Mouse (Mus musculus) liver, embryonic 14.5 days (tissue): ENCODE measurements around the gene Pdzd3. TPM values are rescaled to one million over a fixed set of nuclear protein-coding genes. Genes with fewer than 3 reads are reported as not detected.

Source experiments
- ATAC-seq: fragments of 200-750 bp; cut with Nextera tagmentation; 2 replicates; pipeline ENCODE4 v1.8.0; 2017; ENCODE audit warnings: moderate number of reproducible peaks, mild to moderate bottlenecking, moderate library complexity; ENCODE audit not compliant: insufficient read depth
- DNase-seq, 3 experiments: peaks; one replicate each; pipeline ENCODE4 v3.0.0-alpha.2; 2012 to 2013; ENCODE audit warnings: low read depth in 3 of 3, low spot score in 3 of 3
- H3K27ac ChIP-seq: fragments of 300-500 bp; sonication (generic); 2 replicates; pipeline ENCODE4 v1.5.1; 2014; ENCODE audit warnings: moderate library complexity, mild to moderate bottlenecking, control low read depth, inconsistent platforms
- H3K27me3 ChIP-seq: fragments of 300-500 bp; sonication (generic); 2 replicates; pipeline ENCODE4 v1.6.1; 2014; ENCODE audit warnings: mild to moderate bottlenecking, low read length, moderate library complexity; ENCODE audit not compliant: control insufficient read depth, insufficient read depth
- H3K36me3 ChIP-seq: fragments of 300-500 bp; sonication (generic); replicated peaks from 2 replicates; pipeline ENCODE4 v1.6.1; 2014; ENCODE audit warnings: low read depth; ENCODE audit not compliant: control insufficient read depth, insufficient read depth
- H3K4me1 ChIP-seq, 2 experiments: fragments of 200-500 bp in 1 of 2; fragments of 300-500 bp in 1 of 2; sonication (generic) in 1 of 2; replicated peaks; 2 replicates each; pipeline ENCODE4 v1.6.1; 2012 to 2014; ENCODE audit warnings: antibody characterized with exemption in 1 of 2, inconsistent platforms in 1 of 2, low read length in 1 of 2; ENCODE audit not compliant: control insufficient read depth in 2 of 2, insufficient read depth in 2 of 2
- H3K4me2 ChIP-seq: fragments of 300-500 bp; sonication (generic); 2 replicates; pipeline ENCODE4 v1.6.1; 2014; ENCODE audit warnings: low read depth, mild to moderate bottlenecking, control low read depth, moderate library complexity
- H3K4me3 ChIP-seq, 2 experiments: fragments of 200-500 bp in 1 of 2; fragments of 300-500 bp in 1 of 2; sonication (generic) in 1 of 2; 2 replicates each; pipeline ENCODE4 v1.5.1; 2012 to 2014; ENCODE audit warnings: low read depth in 2 of 2, low read length in 2 of 2, mild to moderate bottlenecking in 2 of 2, control low read depth in 1 of 2, inconsistent platforms in 1 of 2, moderate library complexity in 1 of 2; ENCODE audit not compliant: insufficient read depth in 1 of 2
- H3K9ac ChIP-seq: fragments of 300-500 bp; sonication (generic); replicated peaks from 2 replicates; pipeline ENCODE4 v1.6.1; 2014; ENCODE audit warnings: mild to moderate bottlenecking, control low read depth, moderate library complexity
- H3K9me3 ChIP-seq: fragments of 300-500 bp; sonication (generic); 2 replicates; pipeline ENCODE4 v1.6.1; 2016; ENCODE audit warnings: low read length, mixed read lengths; ENCODE audit not compliant: control insufficient read depth
- CTCF ChIP-seq: IDR thresholded peaks from 2 replicates; pipeline ENCODE4 v1.5.1; 2016; ENCODE audit warnings: antibody characterized with exemption, low read depth, control low read depth
- EP300 ChIP-seq: IDR thresholded peaks from 2 replicates; pipeline ENCODE4 v1.6.1; 2016; ENCODE audit warnings: antibody characterized with exemption, low read depth
- WGBS: fragments of 180-500 bp; shearing (Covaris S2); extraction: QIAGEN DNeasy Blood & Tissue Kit; methylation state at CpG from one replicate; pipeline ENCODE4 v1.1.7; 2014; ENCODE audit not compliant: insufficient replicate concordance; 5-methylcytosine and 5-hydroxymethylcytosine counted together
- polyA plus RNA-seq, 2 experiments: library from polyadenylated mRNA; depleted of rRNA in 1 of 2; stranded (reverse) in 1 of 2; unstranded in 1 of 2; fragments of >200 nt; fragmentation: Nextera tagmentation in 1 of 2; extraction: Ambion mirVana in 1 of 2; gene quantifications; 2 replicates each; pipeline versions ENCODE4 v1.2.1 to v1.2.3; 2012 to 2014

Gene Pdzd3
- polyA plus RNA-seq, 2 experiments, result 0.02 to 0.08 TPM

DNA sequence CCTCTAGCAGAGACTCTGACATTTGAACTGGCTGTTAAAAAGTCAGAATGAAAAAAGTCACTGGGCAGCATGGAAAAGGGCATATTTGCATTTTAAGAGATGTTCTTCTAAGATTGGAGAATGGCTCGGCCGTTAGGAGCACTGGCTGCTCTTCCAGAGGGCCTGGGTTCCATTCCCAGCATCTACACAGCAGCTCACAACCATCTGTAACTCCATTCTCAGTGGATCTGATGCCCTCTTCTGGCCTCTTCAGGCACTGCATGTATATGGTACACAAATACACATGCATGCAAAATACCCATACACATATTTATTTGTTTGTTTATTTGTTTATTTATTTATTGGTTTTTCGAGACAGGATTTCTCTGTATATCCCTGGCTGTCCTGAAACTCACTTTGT is 17.8 kb upstream of the Pdzd3 start:
- H3K9ac ChIP-seq, result no peak overlapping the region
- peak; percentile 81 for TF ChIP-seq CTCF
- TF ChIP-seq EP300, result no peak
- 69% methylated on average over 3 of the region's 3 CpGs for WGBS
- DNase-seq (peak in 1 of 3 experiments; percentile 47), ATAC-seq (no peak)
- H3K4me1 ChIP-seq, result peaks cover 3 to 18% of the 10 kb centered on the region in 2 experiments; a peak in 2 of 4 replicates
- H3K4me3 ChIP-seq, result no peak overlapping the region
- no peaks in the 10 kb centered on the region for H3K27me3 ChIP-seq
- H3K9me3 ChIP-seq, result no peaks in the 10 kb centered on the region
- peaks cover 11% of the 10 kb centered on the region; the same call in 1 of the 2 replicates for H3K36me3 ChIP-seq
- H3K27ac ChIP-seq, result no peak overlapping the region
- no peak overlapping the region; the same call in 1 of the 2 replicates for H3K4me2 ChIP-seq

DNA sequence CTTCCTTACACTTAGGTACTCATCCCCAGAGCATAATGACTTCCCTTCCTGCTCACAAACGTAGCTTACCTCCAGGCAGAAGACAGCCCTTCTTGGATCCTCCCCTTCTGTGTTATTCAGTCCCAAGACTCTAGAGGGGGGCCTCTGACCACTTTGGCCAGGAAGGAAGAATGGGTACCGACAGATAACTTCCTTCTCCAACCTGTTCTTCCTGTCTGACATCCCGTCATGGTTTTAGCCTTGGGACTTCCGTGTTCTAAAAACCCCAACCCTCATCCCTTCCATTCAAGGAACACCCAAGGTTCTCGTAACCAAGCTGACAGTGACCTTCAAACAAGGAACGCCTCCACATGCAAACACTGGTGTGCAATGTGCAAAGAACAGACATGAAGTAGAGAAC is 17.2 kb upstream of the Pdzd3 start, which contains the start of gene Nlrx1:
Nlrx1 (minus strand) TSS at position 168 of the 400 bp plus-strand sequence.
- Histone ChIP-seq H3K36me3 (peaks cover 7% of the 10 kb centered on the region; the same call in 1 of the 2 replicates), H3K27ac (peak within 1 kb of the TSS; percentile 3; the same call in 1 of the 2 replicates), H3K4me1 (peaks cover 3 to 18% of the 10 kb centered on the region in 2 experiments; a peak in 2 of 4 replicates), H3K4me2 (peak within 1 kb of the TSS; percentile 72), H3K9me3 (no peaks in the 10 kb centered on the region), H3K9ac (peak within 1 kb of the TSS; percentile 75), H3K27me3 (no peaks in the 10 kb centered on the region), H3K4me3 (peak within 1 kb of the TSS; percentile 45 to 59)
- ATAC-seq, result peak; percentile 70
- 10% methylated on average over 6 of the region's 6 CpGs for WGBS
- DNase-seq, result peak in 1 of 3 experiments; percentile 66
- TF ChIP-seq EP300, result no peak
- no peak for TF ChIP-seq CTCF

DNA sequence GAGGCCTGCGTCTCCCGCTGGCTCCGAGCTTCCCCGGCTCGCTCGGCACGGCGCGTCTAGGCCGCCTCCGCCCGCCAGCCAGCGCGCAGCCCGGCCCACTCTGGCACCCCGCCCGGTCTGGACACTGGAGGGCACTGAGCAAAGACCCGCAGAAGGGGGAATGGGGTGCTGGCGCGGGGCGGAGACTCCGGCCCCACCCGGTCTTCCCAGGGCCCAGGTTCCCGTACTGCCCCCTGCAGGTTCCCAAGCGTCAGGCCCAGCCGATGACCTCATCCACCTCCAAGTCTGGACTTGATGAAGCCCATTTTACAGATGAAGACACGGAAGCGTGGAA is 16.7 kb upstream of the Pdzd3 start:
- peak; percentile 87 for TF ChIP-seq CTCF
- no peak for TF ChIP-seq EP300
- Histone ChIP-seq H3K9me3 (no peaks in the 10 kb centered on the region), H3K9ac (peak overlapping the region; percentile 75), H3K27ac (peak overlapping the region; percentile 3; the same call in 1 of the 2 replicates), H3K4me2 (peak overlapping the region; percentile 72), H3K4me3 (peak overlapping the region; percentile 45 to 59), H3K4me1 (peaks cover 3 to 18% of the 10 kb centered on the region in 2 experiments; a peak in 2 of 4 replicates), H3K36me3 (peaks cover 3% of the 10 kb centered on the region; the same call in 1 of the 2 replicates), H3K27me3 (no peaks in the 10 kb centered on the region)
- WGBS, result 1% methylated on average over 28 of the region's 28 CpGs
- ATAC-seq, result peak; percentile 86
- DNase-seq, result peak in 1 of 3 experiments; percentile 85

DNA sequence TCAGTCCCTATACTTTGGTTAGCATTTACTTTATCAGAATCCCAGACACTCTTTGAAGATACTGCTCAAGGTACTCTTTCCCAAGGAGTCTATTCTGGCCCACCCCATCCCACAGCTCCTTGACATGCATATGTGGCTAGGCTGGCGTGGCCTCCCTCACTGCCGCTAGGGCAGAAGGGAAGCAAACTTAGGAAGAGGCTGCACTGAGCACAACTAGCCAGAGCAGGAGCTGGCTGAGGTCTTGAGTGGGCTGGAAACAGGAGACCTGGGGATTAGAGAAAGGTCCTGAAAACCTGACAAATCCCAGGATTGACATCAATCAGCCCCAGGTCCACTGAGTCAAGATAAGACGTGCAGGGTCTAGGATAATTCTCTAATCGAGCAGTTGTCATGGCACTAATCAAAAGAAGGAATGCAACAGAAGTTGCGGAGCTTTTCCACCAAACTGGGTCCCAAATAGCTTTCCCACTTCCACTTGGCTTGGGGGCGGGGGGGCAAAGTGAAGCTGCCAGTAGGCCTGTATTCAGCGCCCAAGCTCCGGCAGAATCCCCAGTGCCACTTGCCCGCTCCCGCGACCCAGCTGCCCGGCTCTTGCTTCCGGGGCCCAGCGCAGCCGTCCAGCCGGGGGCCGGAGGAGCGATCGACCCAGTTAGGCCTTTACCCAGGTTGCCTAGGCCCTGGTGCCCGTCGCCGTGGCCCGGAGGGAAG is 16.2 kb upstream of the Pdzd3 start:
- no peaks in the 10 kb centered on the region for H3K36me3 ChIP-seq
- peak overlapping the region; percentile 72 for H3K4me2 ChIP-seq
- peak overlapping the region; percentile 45 to 59 for H3K4me3 ChIP-seq
- ATAC-seq (no peak), DNase-seq (no peak)
- TF ChIP-seq CTCF, result peak; percentile 41
- no peak for TF ChIP-seq EP300
- H3K27me3 ChIP-seq, result no peaks in the 10 kb centered on the region
- WGBS, result 9% methylated on average over 23 of the region's 23 CpGs
- peak overlapping the region; percentile 3; the same call in 1 of the 2 replicates for H3K27ac ChIP-seq
- H3K9ac ChIP-seq, result peak overlapping the region; percentile 75
- H3K4me1 ChIP-seq, result peaks cover 3 to 18% of the 10 kb centered on the region in 2 experiments; a peak in 2 of 4 replicates
- H3K9me3 ChIP-seq, result no peaks in the 10 kb centered on the region
